Mouse (Mus musculus) stomach, postnatal 0 days (tissue): ENCODE measurements at regions not wholly inside any gene's neighbourhood (a gene's known extent, or its start where the extent isn't known, plus 50 kb on each side); places are given as distances from the start of the nearest gene placed in this dataset.

Experiments used
- CTCF ChIP-seq: IDR thresholded peaks from 2 replicates; pipeline ENCODE4 v1.5.1; 2016; ENCODE audit warnings: antibody characterized with exemption, low read depth, mild to moderate bottlenecking, moderate library complexity
- EP300 ChIP-seq: optimal IDR thresholded peaks from 2 replicates; pipeline ENCODE3; 2016; ENCODE audit warnings: antibody characterized with exemption

DNA sequence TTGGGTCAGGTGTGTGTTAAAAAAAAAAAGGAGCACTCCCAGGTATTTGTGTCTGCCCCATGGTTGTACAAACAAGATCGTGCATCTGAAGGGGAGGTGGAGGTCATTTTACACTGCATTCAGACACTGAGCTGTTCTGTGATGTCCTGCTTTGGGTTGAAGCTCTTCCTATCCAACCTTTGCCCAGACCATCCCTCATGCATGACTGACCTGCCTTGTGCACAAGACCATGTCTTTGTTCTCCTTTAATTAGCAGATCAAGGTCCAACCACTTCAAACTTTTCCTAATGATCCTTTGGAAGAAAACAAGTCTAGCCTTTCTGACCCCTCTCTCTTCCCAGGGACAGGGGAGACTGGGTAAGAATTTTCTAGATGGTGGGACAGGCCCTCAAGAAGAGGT lies 143.0 kb upstream of the Maf start:
- TF ChIP-seq CTCF: no peak
- TF ChIP-seq EP300: no peak
